8 mouse cellular contexts compared by ENCODE assay signal in genomic region chr7:141476981-141477370, GRCm38 (mm10). TPM values are rescaled to one million over a fixed set of nuclear protein-coding genes. Genes with fewer than 3 reads are reported as not detected.
DNase-seq lines count a peak whose midpoint lies in the region; ATAC-seq and TF ChIP-seq lines count a peak whose summit lies in the region.

No protein-coding gene starts in this region.

- H3K9ac ChIP-seq in liver, embryonic 12.5 days, result peak overlapping the region; percentile 84; the same call in 1 of the 2 replicates
- H3K9ac ChIP-seq in stomach, embryonic 16.5 days (ENCODE audit: low read length), result peak overlapping the region; percentile 82

- no peak for TF ChIP-seq POLR2A in spleen, adult 2 months (IDR thresholded peaks at IDR 0.05; ENCODE audit: low read depth, low read length)

- H3K4me1 ChIP-seq in spleen, adult 2 months (ENCODE audit: control insufficient read depth, insufficient read depth, insufficient read length), result peaks cover 16% of the 10 kb centered on the region
- peaks cover 78% of the 10 kb centered on the region for H3K4me1 ChIP-seq in liver, embryonic 12.5 days
- H3K4me1 ChIP-seq in stomach, embryonic 16.5 days (ENCODE audit: control insufficient read depth, insufficient read depth, low read length), result peaks cover 47% of the 10 kb centered on the region

- H3K27me3 ChIP-seq in spleen, adult 2 months (ENCODE audit: control insufficient read depth, insufficient read depth, low read length), result peaks cover 9% of the 10 kb centered on the region
- peaks cover 12% of the 10 kb centered on the region for H3K27me3 ChIP-seq in liver, embryonic 12.5 days (replicated peaks)
- H3K27me3 ChIP-seq in stomach, embryonic 16.5 days (ENCODE audit: control insufficient read depth, insufficient read depth, low read length), result 0 out of 2 replicates have a peak, but pooled peaks cover 4% of the 10 kb centered on the region

- WGBS in spleen, adult 2 months, result 5% methylated on average over 7 of the region's 7 CpGs
- 5% methylated on average over 7 of the region's 7 CpGs for WGBS in liver, embryonic 12.5 days (ENCODE audit: insufficient replicate concordance)
- 3% methylated on average over 7 of the region's 7 CpGs for WGBS in stomach, embryonic 16.5 days

- H3K36me3 ChIP-seq in spleen, adult 2 months (ENCODE audit: control insufficient read depth, insufficient read depth, low read length), result peaks cover 3% of the 10 kb centered on the region
- H3K36me3 ChIP-seq in liver, embryonic 12.5 days, result peaks cover 14% of the 10 kb centered on the region
- no peaks in the 10 kb centered on the region for H3K36me3 ChIP-seq in stomach, embryonic 16.5 days (ENCODE audit: control insufficient read depth, insufficient read depth, low read length)

- peak overlapping the region; percentile 91 for H3K27ac ChIP-seq in spleen, adult 2 months (ENCODE audit: insufficient read depth, low read length)
- peak overlapping the region; percentile 89 for H3K27ac ChIP-seq in liver, embryonic 12.5 days
- peak overlapping the region; percentile 97 for H3K27ac ChIP-seq in stomach, embryonic 16.5 days (ENCODE audit: low read length)

- no peak for TF ChIP-seq CTCF in spleen, adult 2 months (IDR thresholded peaks at IDR 0.05; ENCODE audit: extremely low read depth, insufficient read depth, insufficient read length, insufficient replicate concordance)

- 0 out of 2 replicates have a peak, but pooled peaks have one; percentile 6 for ATAC-seq in liver, embryonic 12.5 days
- ATAC-seq in stomach, embryonic 16.5 days (ENCODE audit: insufficient read depth, low FRiP score), result no peak

- H3K9me3 ChIP-seq in liver, embryonic 12.5 days (replicated peaks), result no peaks in the 10 kb centered on the region
- H3K9me3 ChIP-seq in stomach, embryonic 16.5 days (replicated peaks; ENCODE audit: control insufficient read depth, low read length), result no peaks in the 10 kb centered on the region

- peak; percentile 62 to 85 for DNase-seq in adrenal gland, adult (ENCODE audit: inconsistent age in 2 of 2, low spot score in 1 of 2)
- DNase-seq in adrenal gland, postnatal 25 days, result no peak
- no peak for DNase-seq in spleen, adult 2 months (ENCODE audit: low read depth in 1 of 2, low spot score in 2 of 2)
- DNase-seq in spleen, postnatal 36 days (ENCODE audit: low spot score in 2 of 2), result no peak
- DNase-seq in ovary, postnatal 36 days (ENCODE audit: low spot score), result no peak
- no peak for DNase-seq in B cell, adult 2 months

- peak overlapping the region; percentile 3; the same call in 1 of the 2 replicates for H3K4me3 ChIP-seq in spleen, adult 2 months (ENCODE audit: extremely low read depth, insufficient read depth, insufficient read length)
- peak overlapping the region; percentile 77 for H3K4me3 ChIP-seq in liver, embryonic 12.5 days
- H3K4me3 ChIP-seq in stomach, embryonic 16.5 days (replicated peaks; ENCODE audit: low read length), result peak overlapping the region; percentile 72

- peak overlapping the region; percentile 98 for H3K4me2 ChIP-seq in liver, embryonic 12.5 days
- peak overlapping the region; percentile 81 for H3K4me2 ChIP-seq in stomach, embryonic 16.5 days (ENCODE audit: low read depth, low read length)

RNA-seq across cellular contexts. Expression of gene Tspan4, which starts 1.9 kb away (rescaled TPM):
- 70.9 and 99.3 TPM in 2 replicates for total RNA-seq in adrenal gland, postnatal 25 days (2021)
- polyA plus RNA-seq in spleen, adult 2 months (2012; rRNA removed), result 97.6 and 109 TPM in 2 replicates
- 56.1 and 60.9 TPM in 2 replicates for polyA plus RNA-seq in liver, embryonic 12.5 days (2016; fragmentation: Nextera tagmentation; extraction: Ambion mirVana)
- 67.4 and 69.6 TPM in 2 replicates for polyA plus RNA-seq in stomach, embryonic 16.5 days (2015; fragmentation: Nextera tagmentation; extraction: Ambion mirVana)

RNA-seq across cellular contexts. Expression of gene Polr2l, which starts 2.0 kb away (rescaled TPM):
- total RNA-seq in adrenal gland, postnatal 25 days (2021), result 89.5 and 102 TPM in 2 replicates
- 20.5 and 23.5 TPM in 2 replicates for polyA plus RNA-seq in spleen, adult 2 months (2012; rRNA removed)
- 74.6 and 76.1 TPM in 2 replicates for polyA plus RNA-seq in liver, embryonic 12.5 days (2016; fragmentation: Nextera tagmentation; extraction: Ambion mirVana)
- 62.4 and 63.1 TPM in 2 replicates for polyA plus RNA-seq in stomach, embryonic 16.5 days (2015; fragmentation: Nextera tagmentation; extraction: Ambion mirVana)

RNA-seq across cellular contexts. Expression of gene Cd151, which starts 9.8 kb away (rescaled TPM):
- 287 and 310 TPM in 2 replicates for total RNA-seq in adrenal gland, postnatal 25 days (2021)
- polyA plus RNA-seq in spleen, adult 2 months (2012; rRNA removed), result 89.5 and 114 TPM in 2 replicates
- polyA plus RNA-seq in liver, embryonic 12.5 days (2016; fragmentation: Nextera tagmentation; extraction: Ambion mirVana), result 5.7 and 6.2 TPM in 2 replicates
- polyA plus RNA-seq in stomach, embryonic 16.5 days (2015; fragmentation: Nextera tagmentation; extraction: Ambion mirVana), result 39.1 and 40.3 TPM in 2 replicates

RNA-seq across cellular contexts. Expression of gene Cracr2b, which starts 16.1 kb away (rescaled TPM):
- total RNA-seq in adrenal gland, postnatal 25 days (2021), result 9.9 and 13.5 TPM in 2 replicates
- 14.4 and 17.7 TPM in 2 replicates for polyA plus RNA-seq in spleen, adult 2 months (2012; rRNA removed)
- polyA plus RNA-seq in liver, embryonic 12.5 days (2016; fragmentation: Nextera tagmentation; extraction: Ambion mirVana), result 3.7 and 5.8 TPM in 2 replicates
- polyA plus RNA-seq in stomach, embryonic 16.5 days (2015; fragmentation: Nextera tagmentation; extraction: Ambion mirVana), result 21.4 and 25.3 TPM in 2 replicates

RNA-seq across cellular contexts. Expression of gene Pnpla2, which starts 22.0 kb away (rescaled TPM):
- total RNA-seq in adrenal gland, postnatal 25 days (2021), result 538 and 617 TPM in 2 replicates
- polyA plus RNA-seq in spleen, adult 2 months (2012; rRNA removed), result 87.3 and 106 TPM in 2 replicates
- 16.6 and 17.8 TPM in 2 replicates for polyA plus RNA-seq in liver, embryonic 12.5 days (2016; fragmentation: Nextera tagmentation; extraction: Ambion mirVana)
- polyA plus RNA-seq in stomach, embryonic 16.5 days (2015; fragmentation: Nextera tagmentation; extraction: Ambion mirVana), result 34.0 and 38.5 TPM in 2 replicates

Comparison
In these comparisons a context has a peak if more than half of its experiments do, and no peak if none do; other contexts are left out.
1. DNase-seq: peak in adrenal gland, adult (2 of 2); none in adrenal gland, postnatal 25 days (single experiment), spleen, adult 2 months (0 of 2), spleen, postnatal 36 days (0 of 2), ovary, postnatal 36 days (single experiment) and B cell, adult 2 months (0 of 2).
2. H3K4me3 ChIP-seq: peak in every context shown above with its lines; median percentile 77 in liver, embryonic 12.5 days; 72 in stomach, embryonic 16.5 days; 3 in spleen, adult 2 months.
3. Peak in every context shown above with its lines, with median percentiles within 50 percentile points of each other: H3K27ac ChIP-seq.